Mouse (Mus musculus): ENCODE data around the gene H2-Ab1.
"Not testable (repeated sequence)": the region's sequence is repeated elsewhere in the genome, so short reads cannot be mapped to it uniquely, and the experiment has no call there.

Gene H2-Ab1

GRCm38 (mm10) chr17:34257594-34258375, at the start of gene H2-Ab1:
Gene H2-Ab1, plus strand, starts transcription at chr17:34257689.
- DNase-seq (ENCODE audit: low read depth, low spot score): peak; percentile 49

DNA sequence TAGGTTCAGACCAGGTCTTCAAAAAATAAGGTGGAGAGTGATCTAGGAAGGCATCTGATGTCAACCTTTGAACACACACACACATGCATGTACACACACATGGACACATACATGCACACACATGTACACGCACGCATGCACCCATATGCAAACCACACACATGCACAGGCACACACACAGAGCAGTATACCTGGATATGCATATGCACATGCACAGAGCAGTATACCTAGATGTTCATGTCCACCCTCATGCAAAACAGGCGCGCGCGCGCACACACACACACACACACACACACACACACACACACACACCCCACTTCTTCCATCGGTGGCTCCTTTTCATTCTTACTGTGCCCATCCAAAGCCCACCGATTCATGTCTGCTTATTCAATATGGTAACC, 49.6 kb upstream of the H2-Ab1 start:
- no peak for DNase-seq (ENCODE audit: low read depth, low spot score)

- no peak for DNase-seq (ENCODE audit: low read depth, low spot score)
These were observed 49.1 kb upstream of the H2-Ab1 start for GRCm38 (mm10) chr17:34208421-34208820.

- DNase-seq (ENCODE audit: low read depth, low spot score): peak; percentile 49
These were observed 47.8 kb upstream of the H2-Ab1 start for GRCm38 (mm10) chr17:34209680-34210079.

DNA sequence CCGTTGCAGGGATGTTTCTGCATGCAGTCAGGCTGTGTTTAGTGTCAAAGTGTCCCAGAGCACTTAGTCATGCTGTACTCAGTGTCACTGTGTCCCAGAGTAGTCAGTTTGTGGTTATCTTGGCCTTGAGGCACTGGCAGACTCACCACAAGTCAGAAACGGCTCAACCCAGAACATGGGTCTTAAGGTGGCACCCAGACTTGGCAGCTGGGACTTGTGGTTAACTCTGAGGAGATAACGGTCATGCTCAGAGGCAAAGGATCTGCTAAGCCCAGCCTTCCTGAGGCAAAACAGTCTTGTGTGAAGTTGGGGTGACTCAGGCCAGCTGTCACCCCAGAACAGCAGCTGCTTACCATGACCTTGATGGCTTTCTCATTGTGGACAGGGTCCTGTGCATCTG, 46.9 kb upstream of the H2-Ab1 start:
- no peak for DNase-seq (ENCODE audit: low read depth, low spot score)

DNA sequence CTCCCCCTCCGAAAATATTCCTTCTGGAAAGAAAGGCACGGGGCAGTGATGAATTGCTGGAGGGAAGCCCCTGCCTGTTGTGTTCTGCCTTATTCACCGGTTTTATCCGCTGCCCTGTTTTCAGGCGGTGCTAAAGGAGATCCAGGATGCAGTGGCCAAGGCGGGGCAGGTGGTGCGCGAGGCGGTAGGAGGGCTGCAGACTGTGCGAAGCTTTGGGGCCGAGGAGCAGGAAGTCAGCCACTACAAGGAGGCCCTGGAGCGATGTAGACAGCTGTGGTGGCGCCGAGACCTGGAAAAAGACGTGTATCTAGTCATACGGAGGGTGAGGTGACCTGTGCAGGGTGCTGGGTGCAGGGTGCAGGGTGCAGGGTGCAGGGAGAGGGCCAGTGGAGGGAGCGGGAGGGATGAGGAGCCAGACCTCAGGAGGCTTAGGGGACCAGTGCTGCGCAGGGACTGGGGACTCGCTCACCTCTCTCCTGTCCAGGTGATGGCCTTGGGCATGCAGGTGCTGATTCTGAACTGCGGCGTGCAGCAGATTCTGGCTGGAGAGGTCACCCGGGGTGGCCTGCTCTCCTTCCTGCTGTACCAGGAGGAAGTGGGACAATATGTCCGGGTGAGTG, 45.6 kb upstream of the H2-Ab1 start:
- DNase-seq (ENCODE audit: low read depth, low spot score): no peak

- DNase-seq (ENCODE audit: low read depth, low spot score): no peak
These were observed 43.6 kb upstream of the H2-Ab1 start for GRCm38 (mm10) chr17:34213936-34214335.

DNA sequence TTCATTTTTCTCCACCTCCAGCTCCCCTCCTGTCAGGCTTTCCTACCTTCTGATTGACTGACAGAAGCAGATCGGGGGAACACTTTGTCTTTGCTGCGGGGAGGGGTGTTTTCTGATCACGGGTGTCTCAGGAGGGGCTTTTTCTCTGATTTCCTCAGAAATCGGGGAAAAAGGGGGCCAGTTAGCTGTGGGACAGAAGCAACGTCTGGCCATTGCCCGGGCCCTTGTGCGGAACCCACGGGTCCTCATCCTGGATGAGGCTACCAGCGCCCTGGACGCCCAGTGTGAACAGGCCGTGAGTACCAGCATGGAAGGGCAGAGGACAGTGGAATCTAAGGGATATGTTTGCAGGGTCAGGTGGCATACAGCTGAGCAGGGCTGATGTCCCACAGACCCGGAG, 42.3 kb upstream of the H2-Ab1 start:
- no peak for DNase-seq (ENCODE audit: low read depth, low spot score)

GRCm38 (mm10) chr17:34217216-34217928, 40.1 kb upstream of the H2-Ab1 start:
- no peak for DNase-seq (ENCODE audit: low read depth, low spot score)

DNA sequence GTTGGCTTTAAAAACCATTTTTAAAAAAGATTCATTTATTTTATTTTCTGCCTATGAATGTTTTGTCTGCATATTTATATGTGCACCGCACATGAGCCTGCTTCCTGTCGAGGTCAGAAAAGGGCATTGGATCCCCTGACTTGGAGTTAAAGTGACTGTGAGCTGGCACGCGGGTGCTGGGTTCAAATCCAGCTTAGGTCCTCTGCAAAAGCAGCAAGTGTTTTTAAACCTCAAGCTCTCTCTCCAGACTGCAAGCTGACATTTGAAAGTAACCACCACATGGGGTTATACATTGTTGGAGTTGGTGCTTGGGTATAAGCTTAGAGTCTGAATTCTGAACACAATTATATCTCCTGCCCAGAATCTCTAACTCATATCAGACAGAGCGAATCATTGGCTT, 39.5 kb upstream of the H2-Ab1 start:
- DNase-seq (ENCODE audit: low read depth, low spot score): no peak

DNA sequence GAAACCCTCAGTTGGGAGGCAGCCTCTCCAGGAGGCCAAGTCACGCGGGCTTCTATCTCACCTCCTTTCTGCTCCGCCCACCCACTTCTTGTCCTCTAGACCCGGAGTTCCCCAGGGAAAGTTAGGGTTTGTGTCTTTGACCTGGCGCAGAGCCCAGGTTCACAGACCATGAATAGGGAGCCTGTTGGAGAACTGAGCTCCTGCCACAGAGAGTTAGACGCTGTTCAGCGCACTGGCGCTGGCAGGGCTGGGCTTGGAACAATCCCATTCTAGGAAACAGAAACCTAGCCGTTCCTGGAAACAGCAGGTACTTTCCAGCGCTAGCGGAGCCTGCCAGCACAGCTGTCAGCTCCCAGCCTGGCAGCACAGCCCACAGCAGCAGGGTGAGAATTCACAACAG, 38.8 kb upstream of the H2-Ab1 start:
- no peak for DNase-seq (ENCODE audit: low read depth, low spot score)

DNA sequence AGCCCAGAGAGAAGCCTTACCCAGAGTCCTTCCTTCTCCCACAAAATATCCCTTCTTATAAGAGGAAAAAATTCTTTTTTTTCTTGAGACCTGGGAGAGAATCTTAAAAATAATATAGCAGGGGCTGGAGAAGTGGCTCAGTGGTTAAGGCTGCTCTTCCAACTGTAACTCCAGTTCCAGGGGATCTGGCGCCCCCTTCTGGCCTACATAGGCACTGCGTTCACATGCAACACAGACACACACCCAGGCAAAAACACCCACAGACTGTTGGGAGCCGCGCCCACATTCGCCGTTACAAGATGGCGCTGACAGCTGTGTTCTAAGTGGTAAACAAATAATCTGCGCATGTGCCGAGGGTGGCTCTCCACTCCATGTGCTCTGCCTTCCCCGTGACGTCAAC, 38.4 kb upstream of the H2-Ab1 start:
- DNase-seq (ENCODE audit: low read depth, low spot score): not testable (repeated sequence)

GRCm38 (mm10) chr17:34219801-34220200, 37.7 kb upstream of the H2-Ab1 start:
- DNase-seq (ENCODE audit: low read depth, low spot score): not testable (repeated sequence)

GRCm38 (mm10) chr17:34220401-34220800, 37.1 kb upstream of the H2-Ab1 start:
- not testable (repeated sequence) for DNase-seq (ENCODE audit: low read depth, low spot score)

- no peak for DNase-seq (ENCODE audit: low read depth, low spot score)
These were observed 32.7 kb upstream of the H2-Ab1 start for GRCm38 (mm10) chr17:34224816-34225215.

GRCm38 (mm10) chr17:34225426-34225825, 32.1 kb upstream of the H2-Ab1 start:
- DNase-seq (ENCODE audit: low read depth, low spot score): no peak

DNA sequence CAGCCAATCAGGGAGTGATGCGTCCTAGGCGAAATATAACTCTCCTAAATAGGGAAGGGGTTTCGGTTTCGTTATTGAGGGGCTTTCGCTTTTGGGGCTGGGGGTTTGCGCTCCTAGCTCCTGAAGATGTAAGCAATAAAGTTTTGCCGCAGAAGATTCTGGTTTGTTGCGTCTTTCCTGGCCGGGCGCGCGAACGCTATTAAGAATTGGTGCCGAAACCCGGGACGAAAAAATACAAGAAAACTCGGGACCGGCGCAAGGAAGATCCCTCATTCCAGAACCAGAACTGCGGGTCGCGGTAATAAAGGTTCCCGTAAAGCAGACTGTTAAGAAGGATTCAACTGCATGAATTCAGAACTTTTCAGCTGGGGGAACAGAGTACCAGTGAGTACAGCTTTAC, 31.6 kb upstream of the H2-Ab1 start:
- DNase-seq (ENCODE audit: low read depth, low spot score): not testable (repeated sequence)

GRCm38 (mm10) chr17:34230971-34231370, 26.5 kb upstream of the H2-Ab1 start:
- not testable (repeated sequence) for DNase-seq (ENCODE audit: low read depth, low spot score)

DNA sequence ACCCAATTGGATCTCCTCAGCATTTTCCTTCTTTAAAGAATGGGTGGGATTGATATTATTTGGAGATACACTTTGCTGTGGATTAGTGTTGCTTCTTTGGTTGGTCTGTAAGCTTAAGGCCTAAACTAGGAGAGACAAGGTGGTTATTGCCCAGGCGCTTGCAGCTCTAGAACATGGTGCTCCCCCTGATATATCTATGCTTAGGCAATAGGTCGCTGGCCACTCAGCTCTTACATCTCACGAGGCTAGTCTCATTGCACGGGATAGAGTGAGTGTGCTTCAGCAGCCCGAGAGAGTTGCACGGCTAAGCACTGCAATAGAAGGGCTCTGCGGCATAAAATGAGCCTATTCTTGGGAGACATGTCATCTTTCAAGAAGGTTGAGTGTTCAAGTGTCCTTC, 25.5 kb upstream of the H2-Ab1 start:
- not testable (repeated sequence) for DNase-seq (ENCODE audit: low read depth, low spot score)

GRCm38 (mm10) chr17:34234926-34235325, 22.6 kb upstream of the H2-Ab1 start:
- peak; percentile 49 for DNase-seq (ENCODE audit: low read depth, low spot score)

DNA sequence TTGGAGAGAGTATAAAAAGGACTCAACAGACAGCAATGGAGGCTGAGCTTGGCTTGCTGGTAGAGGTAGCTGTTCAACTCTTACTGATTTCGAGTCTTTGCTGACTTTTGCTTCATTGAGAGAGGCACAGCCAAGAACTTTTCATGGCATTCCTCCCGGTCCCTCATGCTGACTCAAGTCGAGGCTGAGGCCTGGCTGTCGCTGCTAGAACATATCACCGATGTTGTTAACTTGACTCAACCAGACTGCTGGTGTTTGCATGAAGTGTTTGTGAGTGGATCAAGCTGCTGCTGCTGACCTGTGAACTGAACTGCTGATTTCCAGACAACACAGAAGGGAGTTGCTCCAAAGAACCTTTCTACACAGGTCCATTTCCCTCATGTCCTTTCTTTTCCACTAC, 20.8 kb upstream of the H2-Ab1 start:
- no peak for DNase-seq (ENCODE audit: low read depth, low spot score)

- DNase-seq (ENCODE audit: low read depth, low spot score): no peak
These were observed 19.7 kb upstream of the H2-Ab1 start for GRCm38 (mm10) chr17:34237741-34238140.

DNA sequence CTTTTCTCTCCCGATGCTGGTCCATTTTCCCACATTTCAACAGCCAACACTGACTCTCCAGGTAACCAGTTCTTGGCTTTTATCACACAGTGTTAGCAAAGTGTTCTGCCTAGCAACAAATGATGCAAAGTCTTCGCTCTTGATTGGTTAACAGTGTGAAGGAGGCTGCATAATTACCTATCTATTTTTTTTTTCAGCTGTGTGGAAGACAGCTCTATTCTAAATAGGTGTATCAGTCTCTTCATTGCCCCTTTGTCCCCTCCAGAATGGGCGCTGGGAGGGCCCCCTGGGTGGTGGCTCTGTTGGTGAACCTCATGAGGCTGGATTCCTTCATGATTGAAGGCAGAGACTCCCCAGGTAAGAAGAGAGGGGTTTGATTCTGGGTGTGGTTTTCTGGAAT, 18.8 kb upstream of the H2-Ab1 start, which contains the start of gene H2-Ob:
H2-Ob (plus strand) TSS at position 198 of the 400 bp plus-strand sequence.
- DNase-seq (ENCODE audit: low read depth, low spot score): peak; percentile 25
